Mouse (Mus musculus) midbrain, embryonic 14.5 days (tissue): ENCODE measurements around the gene Nol7. TPM values are rescaled to one million over a fixed set of nuclear protein-coding genes. Genes with fewer than 3 reads are reported as not detected.

Experiments
- polyA plus RNA-seq: library from polyadenylated mRNA; unstranded; fragments of >200 nt; fragmentation: Nextera tagmentation; extraction: Ambion mirVana; gene quantifications from 2 replicates; pipeline ENCODE4 v1.2.1, GENCODE M21; 2014

The Nol7 gene
- polyA plus RNA-seq, 1 experiment from 2014 or later: 170 TPM

Other genes with a start within 250 kb of the Nol7 start
- gene Tbc1d7, start 226.9 kb upstream of the Nol7 start, polyA plus RNA-seq: 101 and 104 TPM in 2 replicates
- 3.7 and 4.7 TPM in 2 replicates for gene Gfod1, start 94.2 kb upstream of the Nol7 start, polyA plus RNA-seq
- 31.8 TPM in 2 replicates for gene Sirt5, start 32.9 kb upstream of the Nol7 start, polyA plus RNA-seq
- gene Ranbp9, start 82.9 kb downstream of the Nol7 start, polyA plus RNA-seq: 19.6 and 22.7 TPM in 2 replicates
- gene Mcur1, start 161.8 kb downstream of the Nol7 start, polyA plus RNA-seq: 6.6 and 10.8 TPM in 2 replicates
- gene Rnf182, start 217.3 kb downstream of the Nol7 start, polyA plus RNA-seq: 32.7 and 38.0 TPM in 2 replicates